Mouse (Mus musculus) C2C12 (cell line): ENCODE data around the gene Rasal3.

Source experiments
- CTCF ChIP-seq: IDR thresholded peaks from one replicate; pipeline ENCODE4 v1.5.1; 2011; ENCODE audit not compliant: control insufficient read depth, insufficient read depth, insufficient read length
- FOSL1 ChIP-seq: IDR thresholded peaks from one replicate; pipeline ENCODE4 v1.8.0; 2011; ENCODE audit warnings: mild to moderate bottlenecking, low read length; ENCODE audit not compliant: poor library complexity, insufficient read depth, severe bottlenecking
- MAX ChIP-seq: IDR thresholded peaks from one replicate; pipeline ENCODE4 v1.6.1; 2011; ENCODE audit warnings: mild to moderate bottlenecking, control low read depth
- USF1 ChIP-seq: IDR thresholded peaks from one replicate; pipeline ENCODE4 v1.6.1; 2011; ENCODE audit warnings: low read depth, mild to moderate bottlenecking, control low read depth, moderate library complexity

GRCm38 (mm10) chr17:32402011-32402778 lies 1.2 kb downstream of the Rasal3 start:
- TF ChIP-seq MAX (no peak), CTCF (no peak), USF1 (no peak), FOSL1 (no peak)
